Mouse (Mus musculus): ENCODE results near the gene Gm9732. TPM values are rescaled to one million over a fixed set of nuclear protein-coding genes. Genes with fewer than 3 reads are reported as not detected.
A peak's percentile ranks its signal among the peaks of the same experiment; 100 is the strongest.
"Not testable (repeated sequence)": the region's sequence is repeated elsewhere in the genome, so short reads cannot be mapped to it uniquely, and the experiment has no call there.

The Gm9732 gene
- not detected for total RNA-seq (2021)

DNA sequence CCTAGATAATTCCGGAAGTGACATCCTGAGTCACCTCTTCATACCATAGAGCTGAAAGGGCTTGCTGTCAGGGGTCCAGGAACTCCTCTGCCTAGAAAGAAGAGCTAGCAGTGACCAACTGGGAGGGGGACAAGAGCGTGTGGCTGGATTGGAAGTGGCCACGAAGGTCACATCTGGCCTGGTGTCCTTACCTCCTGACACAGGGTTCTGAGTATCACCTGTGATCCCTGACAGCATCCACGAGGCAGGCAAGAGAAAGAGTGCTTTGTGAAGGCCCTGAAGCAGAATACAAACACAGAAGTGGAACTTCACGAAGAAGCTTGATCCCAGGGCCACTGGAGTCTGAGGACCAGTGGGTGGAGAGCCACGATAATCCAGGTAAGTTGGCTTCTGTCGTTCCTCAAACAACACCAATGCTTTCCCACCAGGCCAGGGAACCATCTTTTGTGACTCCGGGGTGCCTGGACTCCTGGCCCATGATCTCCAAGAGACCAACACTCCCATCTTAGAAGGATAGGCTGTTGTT is at the start of gene Gm9732:
Gm9732 (plus strand) TSS at position 51 of the 526 bp plus-strand sequence.
- DNase-seq, result peak in 1 of 2 experiments; percentile 20
- intact Hi-C loops (cut with DNase I), result not testable (repeated sequence)

DNA sequence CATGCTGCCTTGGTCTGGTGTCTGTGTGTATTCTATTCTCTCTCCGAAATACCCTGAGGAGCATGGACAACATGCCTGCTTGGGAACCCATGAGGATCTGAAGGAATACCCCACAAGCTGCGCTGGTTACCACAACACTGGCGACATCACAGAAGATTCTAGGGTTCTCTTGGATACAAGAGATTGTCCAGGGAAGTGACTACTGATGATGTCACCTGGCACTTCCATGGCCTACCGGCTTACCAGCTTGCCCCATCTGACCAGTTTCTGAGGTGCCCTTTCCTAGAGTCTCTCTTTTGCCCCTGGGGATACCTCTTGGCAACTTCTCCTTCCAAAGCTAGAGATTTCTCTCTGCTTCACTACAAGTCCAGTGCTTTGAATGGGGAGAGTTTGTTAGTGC is 39.6 kb upstream of the Gm9732 start, which contains the start of gene Gm8122:
Gm8122 (minus strand) TSS at position 101 of the 400 bp plus-strand sequence.
- intact Hi-C loops (cut with DNase I); DNase-seq: not testable (repeated sequence)

DNA sequence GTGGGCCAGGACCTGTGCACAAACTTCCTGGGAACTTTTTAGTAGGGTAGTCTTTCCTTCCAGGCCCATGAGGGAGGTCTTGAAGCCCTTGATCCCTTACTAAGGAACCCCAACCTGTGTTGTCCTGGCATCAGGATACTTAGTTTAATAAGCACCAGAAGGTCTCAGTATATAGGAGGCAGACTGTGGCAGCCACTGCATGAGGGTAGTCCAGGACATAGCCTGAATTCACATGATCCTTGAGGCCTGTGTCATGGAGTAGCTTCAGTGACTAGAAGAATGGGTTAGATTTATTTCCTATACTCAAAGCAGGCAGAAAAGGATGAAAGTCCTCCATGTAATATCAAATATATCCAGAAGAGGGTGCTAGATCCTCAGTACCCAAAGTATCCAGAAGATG is 37.1 kb upstream of the Gm9732 start:
- DNase-seq; intact Hi-C loops (cut with DNase I): not testable (repeated sequence)

DNA sequence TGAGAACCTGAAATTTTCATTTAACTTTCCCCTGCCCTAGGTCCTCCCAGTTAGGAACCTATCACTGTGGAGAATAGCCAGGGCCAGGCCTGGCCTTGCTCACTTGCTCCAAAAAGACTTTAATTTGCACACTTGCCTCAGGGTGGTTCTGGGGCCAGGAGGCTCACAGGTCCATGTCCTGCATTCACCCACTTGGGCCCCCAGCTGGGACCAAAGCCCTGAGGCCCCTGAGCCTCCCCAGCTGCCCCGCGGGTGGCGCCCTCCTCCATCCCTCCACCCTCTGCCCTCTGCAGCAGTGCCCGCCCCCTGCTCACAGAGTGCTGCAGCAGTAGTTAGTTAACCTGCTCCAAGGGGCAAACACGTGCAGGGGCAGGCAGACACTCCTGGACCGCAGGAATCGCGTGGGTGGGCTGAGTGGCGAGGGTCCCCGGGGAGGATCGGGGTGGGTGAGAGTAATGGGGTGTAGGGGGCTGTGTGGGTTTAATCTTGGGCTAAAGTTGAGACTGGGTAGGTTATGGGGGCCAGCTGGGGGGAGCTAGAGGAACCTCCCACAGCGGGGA is 25.1 kb upstream of the Gm9732 start:
- DNase-seq; intact Hi-C loops (cut with DNase I): not testable (repeated sequence)

DNA sequence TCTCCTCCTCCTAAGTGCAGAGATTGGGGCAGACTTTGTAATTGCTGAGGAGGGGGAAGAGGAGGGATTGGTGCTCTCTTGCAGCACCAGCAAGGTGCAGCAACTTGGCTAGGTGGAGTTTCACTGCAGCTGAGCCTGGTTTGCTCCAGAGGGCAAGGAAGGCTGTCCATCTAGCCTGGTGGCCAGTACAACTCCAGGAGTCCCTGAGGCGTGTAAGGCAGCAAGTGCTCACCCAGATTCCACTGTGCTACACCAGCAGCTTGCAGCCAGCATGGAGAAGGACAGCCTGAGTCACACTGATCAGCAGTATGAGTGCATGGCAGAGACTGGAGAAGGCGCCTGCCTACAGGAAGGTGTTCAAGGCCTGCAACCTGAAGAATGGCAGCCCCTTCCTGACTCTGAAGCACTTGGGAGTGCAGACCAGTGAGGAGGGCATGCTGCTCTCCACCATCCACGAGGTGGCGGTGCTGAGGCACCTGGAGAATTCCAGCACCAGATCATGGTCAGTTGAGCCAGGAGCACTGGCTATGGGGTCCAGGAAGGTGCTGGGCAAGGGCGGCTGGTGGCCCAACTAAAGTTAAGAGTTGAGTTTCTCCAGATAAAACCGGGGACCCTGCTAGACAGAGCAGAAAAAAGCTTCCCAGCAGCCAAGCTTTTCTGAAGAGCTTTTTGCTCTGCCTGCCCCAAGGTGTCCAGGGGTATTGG is 24.1 kb upstream of the Gm9732 start:
- intact Hi-C loops (cut with DNase I); DNase-seq: not testable (repeated sequence)

DNA sequence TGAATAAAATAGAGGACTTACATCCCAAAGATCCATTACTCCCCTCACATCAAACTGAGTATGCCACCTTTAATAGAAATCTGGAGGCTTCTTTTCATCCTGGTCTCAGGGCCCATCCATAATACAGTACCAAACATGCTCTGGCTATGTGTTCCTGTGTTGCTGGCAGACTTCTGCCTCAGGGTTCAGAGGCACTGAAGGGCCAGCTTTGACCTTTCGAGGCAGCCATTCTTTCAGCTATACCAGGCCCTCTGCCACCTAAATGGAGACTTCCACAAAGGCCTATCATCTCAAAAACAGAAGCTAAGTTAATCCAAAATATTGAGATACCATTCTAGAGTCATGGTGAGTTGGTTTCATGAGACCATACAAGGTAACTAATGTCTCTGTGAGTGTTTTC is 18.3 kb upstream of the Gm9732 start:
- DNase-seq; intact Hi-C loops (cut with DNase I): not testable (repeated sequence)

DNA sequence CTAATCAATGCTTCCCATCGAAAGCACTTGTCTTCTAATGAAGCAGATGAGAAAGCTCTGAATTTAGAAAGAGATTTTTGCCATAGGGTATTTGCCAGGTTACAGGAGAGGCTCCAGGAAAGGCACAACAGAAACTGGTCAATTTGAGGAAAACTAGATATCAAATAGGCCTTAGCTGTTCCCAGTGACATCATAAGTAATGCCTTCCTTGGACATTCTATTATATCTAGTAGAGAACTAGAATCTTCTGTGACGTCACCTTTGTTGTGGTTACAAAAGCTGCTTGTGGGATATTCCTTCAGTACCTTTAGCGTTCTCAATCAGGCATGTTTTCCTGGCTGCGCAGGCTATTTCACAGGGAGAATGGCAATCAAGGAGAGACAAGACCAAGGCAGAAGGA is 16.5 kb upstream of the Gm9732 start, which contains the start of gene Gm8126:
Gm8126 (plus strand) TSS at position 301 of the 400 bp plus-strand sequence.
- intact Hi-C loops (cut with DNase I); DNase-seq: not testable (repeated sequence)

DNA sequence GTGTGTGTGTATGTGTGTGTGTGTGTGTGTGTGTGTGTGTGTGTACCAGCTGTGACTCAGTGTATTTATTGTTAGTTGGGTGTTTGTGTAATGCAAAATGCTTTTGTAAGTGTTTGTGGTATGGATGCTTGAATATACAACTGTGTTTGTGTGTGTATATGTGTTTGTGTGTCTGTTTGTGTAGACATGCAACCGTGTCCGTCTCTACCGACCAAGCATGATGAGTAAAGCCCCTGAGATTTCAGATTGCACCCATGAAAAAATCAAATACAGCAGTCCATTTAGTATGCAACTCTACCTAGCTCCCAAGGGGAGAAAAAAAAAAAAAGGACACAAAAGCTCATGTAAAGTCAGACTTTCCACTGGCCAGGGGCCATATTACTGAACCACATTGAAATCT is 11.4 kb upstream of the Gm9732 start:
- DNase-seq; intact Hi-C loops (cut with DNase I): not testable (repeated sequence)

DNA sequence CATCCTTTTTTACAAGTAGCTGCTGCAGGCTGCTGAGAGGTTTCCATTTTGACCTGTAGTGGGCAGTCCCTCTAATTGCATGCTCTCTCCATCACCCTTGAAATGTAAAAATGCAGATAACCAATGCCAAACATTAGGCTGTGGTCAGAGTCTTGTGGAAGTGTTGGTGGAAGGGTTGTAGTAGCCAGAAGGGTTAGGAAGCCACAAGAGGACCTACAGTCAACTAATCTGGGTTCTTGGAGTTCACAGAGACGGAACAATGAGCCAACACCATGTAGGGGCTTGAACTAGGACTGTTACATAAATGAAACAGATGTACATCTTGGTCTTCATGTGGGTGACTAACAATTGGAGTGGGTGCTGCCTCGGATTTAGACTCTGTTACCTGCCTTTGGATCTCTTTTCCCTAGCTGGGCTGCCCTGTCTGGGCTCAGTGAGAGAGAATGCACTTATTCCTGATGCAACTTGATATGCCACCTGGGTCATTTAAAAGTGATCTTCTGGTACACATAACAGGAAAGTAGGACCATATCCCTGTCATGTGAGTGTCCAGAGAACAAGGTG is 6.2 kb upstream of the Gm9732 start:
- DNase-seq; intact Hi-C loops (cut with DNase I): not testable (repeated sequence)

DNA sequence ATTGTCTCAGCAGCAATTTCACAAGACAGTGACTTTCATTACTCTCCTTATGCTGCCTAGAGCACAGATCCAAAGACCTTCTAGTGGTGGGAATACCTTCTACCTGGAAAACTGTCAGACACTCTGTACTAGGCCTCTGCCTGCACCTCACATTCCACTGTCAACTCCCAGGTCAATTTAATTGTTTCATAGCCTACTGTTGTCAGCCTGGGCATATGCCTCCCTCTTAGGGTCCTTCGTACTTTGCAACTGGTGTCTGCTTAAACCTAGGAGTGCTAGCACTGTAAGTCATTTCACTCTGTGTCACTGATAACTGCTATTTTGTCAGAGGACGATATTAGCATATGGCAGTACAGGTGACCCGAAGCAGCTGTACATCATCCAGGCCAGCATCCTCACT is 5.6 kb upstream of the Gm9732 start:
- intact Hi-C loops (cut with DNase I); DNase-seq: not testable (repeated sequence)

DNA sequence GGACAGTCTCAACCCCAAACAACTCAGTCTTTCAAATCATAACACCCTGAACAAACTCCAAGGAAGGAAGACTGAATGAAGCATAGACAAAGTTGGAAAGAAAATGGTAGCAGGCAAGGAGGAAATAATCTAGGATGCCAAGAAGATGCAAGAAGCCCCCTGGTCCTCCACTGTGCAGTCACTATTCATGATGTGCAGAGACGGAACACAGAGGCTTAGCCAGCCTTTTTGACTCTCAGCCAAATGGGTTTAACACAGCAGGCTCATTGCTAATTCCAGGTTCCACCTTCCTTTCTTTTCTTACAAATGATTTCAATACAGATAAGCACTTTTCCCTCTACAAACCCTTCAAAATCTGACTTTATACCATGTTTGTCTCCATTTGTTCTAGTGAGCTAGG is 1.7 kb upstream of the Gm9732 start:
- intact Hi-C loops (cut with DNase I); DNase-seq: not testable (repeated sequence)

DNA sequence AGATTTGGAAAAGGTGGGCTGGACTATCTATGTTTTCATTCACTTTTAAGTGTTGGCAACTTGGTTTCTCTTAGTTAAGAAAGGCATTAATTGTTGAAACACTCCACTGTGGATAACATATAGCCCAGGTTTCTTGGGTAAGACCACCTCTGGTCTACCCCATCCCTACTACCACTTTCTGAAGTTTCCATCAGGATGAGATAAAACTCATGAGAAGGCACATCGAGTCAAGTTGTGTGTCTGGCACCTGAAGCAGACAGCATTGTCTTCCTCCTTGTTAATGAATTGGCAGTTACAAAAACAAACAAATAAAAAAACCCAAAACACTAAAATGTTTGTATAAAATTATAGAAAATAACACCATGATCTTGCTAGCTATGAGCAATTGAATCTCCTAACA is 916 bp downstream of the Gm9732 start:
- DNase-seq; intact Hi-C loops (cut with DNase I): not testable (repeated sequence)

DNA sequence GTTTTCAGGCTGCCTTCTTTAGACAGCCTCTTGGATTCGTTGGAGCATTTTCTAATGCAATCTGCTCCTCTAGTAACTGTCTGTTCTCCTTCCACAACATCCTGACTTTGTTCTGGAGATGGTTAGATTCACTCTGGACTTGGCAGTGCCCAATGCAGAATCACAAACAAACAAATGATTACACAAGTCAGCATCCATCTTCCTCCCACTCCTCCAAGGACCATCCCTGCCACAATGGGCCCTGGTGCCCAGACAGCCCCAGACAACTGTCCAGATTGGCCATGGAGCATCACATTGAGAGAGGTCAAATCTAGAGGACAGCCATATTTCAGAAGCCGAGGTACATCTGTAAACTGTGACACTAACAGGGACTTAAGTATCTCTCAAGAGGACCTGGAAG is 2.6 kb downstream of the Gm9732 start:
- DNase-seq; intact Hi-C loops (cut with DNase I): not testable (repeated sequence)

DNA sequence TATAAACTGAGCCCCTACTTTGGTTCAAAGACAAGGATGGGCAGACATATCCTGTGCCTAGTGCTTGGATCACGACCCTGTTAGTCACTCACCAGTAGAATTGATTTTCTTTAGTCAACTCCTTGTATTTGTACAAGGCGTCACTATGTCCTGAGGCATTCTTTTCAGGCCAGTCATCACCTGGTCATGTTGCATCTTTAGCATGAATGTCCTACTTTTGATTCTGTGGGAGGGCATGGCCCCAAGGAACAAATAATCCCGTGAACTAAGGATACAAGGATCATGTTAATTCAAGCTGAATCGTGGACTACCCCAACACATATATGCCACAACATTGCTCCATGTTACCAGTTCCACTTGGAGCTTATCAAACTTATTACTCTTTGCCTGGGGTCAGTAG is 3.3 kb downstream of the Gm9732 start:
- intact Hi-C loops (cut with DNase I); DNase-seq: not testable (repeated sequence)

DNA sequence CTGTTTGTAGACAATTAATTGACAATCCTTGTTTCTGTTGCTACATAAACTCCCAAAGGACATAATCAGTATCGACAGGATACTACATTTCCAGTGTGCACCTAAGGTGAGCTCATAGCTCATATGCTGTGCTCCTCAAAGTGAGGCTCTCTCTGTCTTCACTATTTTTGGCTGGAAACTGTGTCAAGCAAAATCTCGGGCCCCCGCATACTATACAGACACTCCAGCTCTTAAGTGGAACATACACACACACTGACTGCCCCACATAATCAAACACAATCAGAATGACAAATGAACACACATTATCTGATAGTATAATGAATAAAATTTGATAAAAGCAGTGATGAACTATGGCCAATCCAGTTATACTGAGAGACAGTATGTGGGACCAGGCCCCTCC is 3.8 kb downstream of the Gm9732 start:
- intact Hi-C loops (cut with DNase I); DNase-seq: not testable (repeated sequence)

DNA sequence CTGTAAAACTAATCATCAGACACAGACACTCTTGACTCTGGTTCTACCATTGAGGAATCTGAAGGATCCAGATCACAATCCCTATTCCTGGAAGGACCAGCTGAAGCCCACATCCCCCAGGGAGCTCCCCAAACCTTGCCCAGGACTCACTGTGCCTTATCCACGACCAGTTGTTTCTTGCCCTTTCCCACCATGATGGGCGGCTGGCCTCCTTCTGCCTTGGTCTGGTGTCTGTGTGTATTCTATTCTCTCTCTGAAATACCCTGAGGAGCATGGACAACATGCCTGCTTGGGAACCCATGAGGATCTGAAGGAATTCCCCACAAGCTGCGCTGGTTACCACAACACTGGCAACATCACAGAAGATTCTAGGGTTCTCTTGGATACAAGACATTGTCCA is 18.7 kb downstream of the Gm9732 start, which contains the start of gene Gm8127:
Gm8127 (minus strand) TSS at position 330 of the 400 bp plus-strand sequence.
- DNase-seq; intact Hi-C loops (cut with DNase I): not testable (repeated sequence)

DNA sequence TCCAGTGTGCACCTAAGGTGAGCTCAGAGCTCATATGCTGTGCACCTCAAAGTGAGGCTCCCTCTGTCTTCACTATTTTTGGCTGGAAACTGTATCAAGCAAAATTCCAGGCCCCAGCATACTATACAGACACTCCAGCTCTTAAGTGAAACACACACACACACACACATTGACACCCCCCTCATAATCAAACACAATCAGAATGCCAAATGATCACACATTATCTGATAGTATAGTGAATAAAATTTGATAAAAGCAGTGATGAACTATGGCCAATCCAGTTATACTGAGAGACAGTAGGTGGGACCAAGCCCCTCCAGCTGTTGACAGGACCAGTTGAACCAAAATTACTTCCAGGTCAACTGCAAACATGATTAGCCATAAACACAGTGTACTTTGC is 44.7 kb downstream of the Gm9732 start:
- intact Hi-C loops (cut with DNase I); DNase-seq: not testable (repeated sequence)

DNA sequence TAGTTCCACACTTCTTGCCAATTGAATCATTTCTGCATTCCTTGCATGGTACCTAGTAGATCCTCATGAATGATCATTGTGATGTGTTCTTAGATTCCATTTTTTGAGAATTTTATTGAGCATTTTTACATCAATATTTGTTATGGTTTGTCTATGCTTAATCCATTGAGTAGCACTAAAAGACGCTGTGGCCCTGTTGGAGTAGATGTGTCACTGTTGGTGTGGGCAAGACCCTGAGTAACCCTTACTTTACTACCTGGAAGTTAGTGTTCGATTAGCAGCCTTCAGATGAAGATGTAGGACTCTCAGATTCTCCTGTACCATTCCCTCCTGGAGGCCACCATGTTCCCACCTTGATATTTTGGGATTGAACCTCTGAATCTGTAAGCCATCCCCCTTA is 53.8 kb downstream of the Gm9732 start:
- not testable (repeated sequence) for DNase-seq

DNA sequence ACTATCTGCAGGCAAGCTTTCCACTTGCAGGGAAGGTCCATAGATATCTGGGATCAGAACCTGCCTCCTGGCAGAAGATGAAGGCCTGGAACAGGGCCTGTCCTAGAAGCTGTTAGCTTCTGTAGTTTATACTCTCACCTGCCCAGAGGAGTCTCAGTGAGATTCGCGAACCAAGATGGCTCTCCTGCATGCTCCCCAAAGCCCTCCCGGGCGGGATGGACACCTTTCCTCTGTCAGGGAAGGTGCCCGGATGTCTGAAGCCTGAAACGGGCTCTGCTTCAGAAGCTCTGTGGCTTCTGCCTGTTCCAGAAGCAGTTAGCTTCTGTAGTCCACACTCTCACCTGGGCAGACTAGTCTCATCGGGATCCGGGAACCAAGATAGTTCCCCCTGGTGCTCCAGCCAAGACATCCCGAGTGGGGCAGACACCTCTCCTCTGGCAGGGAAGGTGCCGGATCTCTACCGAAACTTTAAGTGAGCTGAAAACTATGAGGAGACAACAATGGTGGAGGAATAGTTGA is 56.6 kb downstream of the Gm9732 start:
- DNase-seq; intact Hi-C loops (cut with DNase I): not testable (repeated sequence)

More for the DNA sequence above, 53.8 kb downstream of the Gm9732 start:
- intact Hi-C loops (cut with DNase I), result not testable (repeated sequence)

DNA sequence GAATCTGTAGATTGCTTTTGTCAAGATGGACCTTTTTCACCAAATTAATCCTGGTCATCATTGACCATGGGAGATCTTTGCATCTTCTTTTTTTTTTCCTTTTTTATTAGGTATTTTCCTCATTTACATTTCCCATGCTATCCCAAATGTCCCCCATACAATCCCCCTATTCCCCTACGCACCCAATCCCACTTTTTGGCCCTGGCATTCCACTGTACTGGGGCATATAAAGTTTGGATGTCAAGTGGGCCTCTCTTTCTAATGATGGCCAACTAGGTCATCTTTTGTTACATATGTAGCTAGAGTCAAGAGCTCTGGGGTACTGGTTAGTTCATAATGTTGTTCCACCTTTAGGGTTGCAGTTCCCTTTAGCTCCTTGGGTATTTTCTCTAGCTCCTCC is 62.8 kb downstream of the Gm9732 start:
- intact Hi-C loops (cut with DNase I); DNase-seq: not testable (repeated sequence)

DNA sequence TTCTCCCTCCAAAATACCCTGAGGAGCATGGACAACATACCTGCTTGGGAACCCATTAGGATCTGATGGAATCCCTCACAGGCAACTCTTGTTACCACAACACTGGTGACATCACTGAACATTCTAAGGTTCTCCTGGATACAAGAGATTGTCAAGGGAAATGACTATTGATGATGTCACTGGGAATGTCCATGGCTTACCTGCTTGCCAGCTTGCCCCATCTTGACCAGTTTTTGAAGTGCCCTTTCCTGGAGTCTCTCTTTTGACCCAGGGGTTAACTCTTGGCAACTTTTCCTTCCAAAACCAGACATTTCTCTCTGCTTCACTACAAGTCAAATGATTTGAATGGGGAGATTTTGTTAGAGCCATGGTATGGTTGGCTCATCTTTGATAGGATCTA is 72.9 kb downstream of the Gm9732 start, which contains the start of gene 1700001F09Rik:
1700001F09Rik (minus strand) TSS at position 101 of the 400 bp plus-strand sequence.
- DNase-seq; intact Hi-C loops (cut with DNase I): not testable (repeated sequence)

Data from heart, postnatal 36 days (tissue).